Mouse (Mus musculus) cerebellum, adult 2 months (tissue): ENCODE measurements around the gene Alkbh4. TPM values are rescaled to one million over a fixed set of nuclear protein-coding genes. Genes with fewer than 3 reads are reported as not detected.

Experiments used
- DNase-seq, 2 experiments: peaks; one replicate each; pipeline ENCODE4 v3.0.0; 2021
- H3K27ac ChIP-seq: fragments of 200-500 bp; 2 replicates; pipeline ENCODE4 v1.5.1; 2012; ENCODE audit warnings: low read length, control low read depth, inconsistent platforms; ENCODE audit not compliant: insufficient read depth
- H3K27me3 ChIP-seq: fragments of 200-500 bp; 2 replicates; pipeline ENCODE4 v1.6.1; 2012; ENCODE audit warnings: inconsistent platforms, mild to moderate bottlenecking, low read length, moderate library complexity; ENCODE audit not compliant: control insufficient read depth, insufficient read depth
- H3K4me1 ChIP-seq: fragments of 200-500 bp; 2 replicates; pipeline ENCODE4 v1.6.1; 2011; ENCODE audit warnings: low read length; ENCODE audit not compliant: control insufficient read depth, insufficient read depth
- H3K4me3 ChIP-seq: fragments of 200-500 bp; replicated peaks from 2 replicates; pipeline ENCODE3; 2011; ENCODE audit warnings: mild to moderate bottlenecking, low read depth, low read length, control low read depth; ENCODE audit not compliant: insufficient read depth
- CTCF ChIP-seq: fragments of 200-500 bp; IDR thresholded peaks from 2 replicates; pipeline ENCODE4 v1.5.1; 2011; ENCODE audit warnings: low read depth, mild to moderate bottlenecking, control low read depth, low read length, moderate library complexity, borderline replicate concordance; ENCODE audit not compliant: insufficient read depth
- POLR2A ChIP-seq: fragments of 200-500 bp; IDR thresholded peaks from 2 replicates; pipeline ENCODE4 v1.6.1; 2011; ENCODE audit warnings: low read length, control low read depth, borderline replicate concordance; ENCODE audit not compliant: insufficient read depth
- WGBS: fragments of 180-500 bp; shearing (Covaris S2); methylation state at CpG from one replicate; pipeline ENCODE4 v1.1.7; 2018; 5-methylcytosine and 5-hydroxymethylcytosine counted together
- polyA plus RNA-seq: library from polyadenylated mRNA; depleted of rRNA; stranded (reverse); fragments of >200 nt; gene quantifications from 2 replicates; pipeline ENCODE4 v1.2.3, GENCODE M21; 2012; rRNA removed

Alkbh4 gene
- 15.7 and 17.2 TPM in 2 replicates for polyA plus RNA-seq

DNA sequence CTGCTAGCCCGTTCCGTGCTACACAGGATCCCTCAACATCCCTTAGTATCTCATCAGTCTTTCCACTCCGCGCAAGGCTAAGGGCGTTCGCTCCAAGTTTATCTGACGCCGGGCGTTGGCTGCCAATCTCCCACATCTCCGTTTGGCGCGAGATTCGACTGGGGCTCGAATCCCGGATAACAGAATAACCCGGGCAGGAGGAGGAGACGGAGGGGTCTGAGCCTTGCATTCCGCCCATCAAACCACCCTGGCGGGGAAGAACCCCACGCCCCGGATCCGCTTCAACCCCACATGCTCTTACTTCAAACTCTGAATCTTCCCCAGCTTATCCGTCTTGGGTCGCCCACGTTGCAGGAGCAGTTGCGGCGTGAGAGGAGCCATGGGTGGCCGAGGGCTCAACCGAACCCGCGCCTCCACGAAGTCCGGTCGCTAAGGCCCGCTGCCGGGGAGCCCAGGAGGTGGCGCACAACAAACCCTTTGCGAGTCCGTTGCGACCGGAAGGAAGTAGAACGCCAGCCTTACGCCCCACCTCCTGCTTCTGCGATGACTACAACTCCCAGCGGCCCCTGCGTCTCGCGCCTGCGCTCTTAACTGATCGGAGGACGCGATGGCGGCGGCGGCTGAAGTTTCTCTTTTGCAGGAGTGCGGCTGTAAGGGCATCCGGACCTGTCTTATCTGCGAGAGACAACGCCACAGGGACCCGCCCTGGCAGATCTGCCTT is at the start of gene Alkbh4, which contains the start of gene Lrwd1:
TSS of gene Alkbh4 (plus strand) at position 576 of the 721 bp plus-strand sequence.
TSS of gene Lrwd1 (minus strand) at position 504 of the 721 bp plus-strand sequence.
- under 1% methylated on average over 60 of the region's 60 CpGs for WGBS
- DNase-seq, result peak; percentile 96
- H3K4me1 ChIP-seq, result peaks cover 12% of the 10 kb centered on the region
- H3K4me3 ChIP-seq, result peak within 1 kb of the TSS; percentile 97
- H3K27ac ChIP-seq, result peak within 1 kb of the TSS; percentile 27
- TF ChIP-seq CTCF (peak; percentile 62; the same call in 1 of the 2 replicates), POLR2A (peak; percentile 55)
- no peaks in the 10 kb centered on the region for H3K27me3 ChIP-seq

DNA sequence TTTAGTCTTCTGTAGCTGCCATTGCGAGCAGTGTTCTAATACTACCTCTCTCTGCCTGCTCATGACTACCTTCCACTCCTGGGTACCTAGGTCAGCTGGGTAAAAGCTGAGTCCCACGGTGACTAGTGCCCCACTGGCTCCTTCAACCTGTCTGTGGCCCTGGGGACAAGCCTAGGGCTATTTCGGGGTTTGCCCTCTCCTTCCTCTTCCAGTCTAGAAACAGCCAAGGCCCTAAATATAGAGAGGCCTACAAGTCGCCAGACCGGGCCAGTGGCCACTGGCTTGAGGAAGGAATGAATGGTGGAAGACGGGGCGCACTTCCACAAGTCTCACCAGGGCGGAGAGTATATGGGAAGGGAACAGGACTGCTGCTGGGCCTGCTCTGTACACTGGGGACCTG is 49.7 kb upstream of the Alkbh4 start:
- TF ChIP-seq POLR2A (no peak), CTCF (no peak)
- 87% methylated on average over 8 of the region's 8 CpGs for WGBS
- peaks cover 5% of the 10 kb centered on the region for H3K4me1 ChIP-seq

GRCm38 (mm10) chr5:136088821-136089575 is 46.9 kb upstream of the Alkbh4 start:
- WGBS, result 32% methylated on average over 14 of the region's 14 CpGs
- no peak for DNase-seq
- no peak overlapping the region for H3K4me3 ChIP-seq
- no peak for TF ChIP-seq POLR2A
- TF ChIP-seq CTCF, result peak; percentile 33; the same call in 1 of the 2 replicates
- H3K27me3 ChIP-seq, result no peaks in the 10 kb centered on the region
- H3K27ac ChIP-seq, result no peak overlapping the region
- H3K4me1 ChIP-seq, result peaks cover 5% of the 10 kb centered on the region

More for the DNA sequence above, 49.7 kb upstream of the Alkbh4 start:
- no peaks in the 10 kb centered on the region for H3K27me3 ChIP-seq
- no peak overlapping the region for H3K4me3 ChIP-seq
- no peak overlapping the region for H3K27ac ChIP-seq
- DNase-seq, result no peak

DNA sequence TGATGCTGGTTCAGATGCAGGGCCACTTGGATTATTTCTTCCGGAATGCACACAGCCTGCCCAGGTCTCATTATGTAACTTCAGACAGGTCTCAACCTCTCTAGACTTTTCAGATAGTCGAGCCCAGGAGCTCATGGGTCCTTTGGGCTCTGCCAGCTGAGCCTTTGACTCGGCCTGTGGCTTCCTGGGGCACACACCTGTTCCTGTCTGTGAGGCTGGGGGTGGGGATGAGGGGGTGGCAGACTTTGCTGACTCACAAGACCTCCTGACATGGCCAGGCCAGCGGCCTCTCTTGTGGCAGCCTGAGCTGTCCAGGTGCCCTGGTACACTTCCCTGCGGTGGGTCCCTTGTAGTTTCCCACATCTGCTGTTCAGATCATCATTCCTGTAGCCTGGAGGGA is 44.0 kb upstream of the Alkbh4 start:
- no peak for TF ChIP-seq CTCF
- no peak for TF ChIP-seq POLR2A
- Histone ChIP-seq H3K4me1 (no peaks in the 10 kb centered on the region), H3K4me3 (no peak overlapping the region), H3K27ac (no peak overlapping the region), H3K27me3 (no peaks in the 10 kb centered on the region)
- DNase-seq, result no peak
- 57% methylated on average over 5 of the region's 5 CpGs for WGBS

DNA sequence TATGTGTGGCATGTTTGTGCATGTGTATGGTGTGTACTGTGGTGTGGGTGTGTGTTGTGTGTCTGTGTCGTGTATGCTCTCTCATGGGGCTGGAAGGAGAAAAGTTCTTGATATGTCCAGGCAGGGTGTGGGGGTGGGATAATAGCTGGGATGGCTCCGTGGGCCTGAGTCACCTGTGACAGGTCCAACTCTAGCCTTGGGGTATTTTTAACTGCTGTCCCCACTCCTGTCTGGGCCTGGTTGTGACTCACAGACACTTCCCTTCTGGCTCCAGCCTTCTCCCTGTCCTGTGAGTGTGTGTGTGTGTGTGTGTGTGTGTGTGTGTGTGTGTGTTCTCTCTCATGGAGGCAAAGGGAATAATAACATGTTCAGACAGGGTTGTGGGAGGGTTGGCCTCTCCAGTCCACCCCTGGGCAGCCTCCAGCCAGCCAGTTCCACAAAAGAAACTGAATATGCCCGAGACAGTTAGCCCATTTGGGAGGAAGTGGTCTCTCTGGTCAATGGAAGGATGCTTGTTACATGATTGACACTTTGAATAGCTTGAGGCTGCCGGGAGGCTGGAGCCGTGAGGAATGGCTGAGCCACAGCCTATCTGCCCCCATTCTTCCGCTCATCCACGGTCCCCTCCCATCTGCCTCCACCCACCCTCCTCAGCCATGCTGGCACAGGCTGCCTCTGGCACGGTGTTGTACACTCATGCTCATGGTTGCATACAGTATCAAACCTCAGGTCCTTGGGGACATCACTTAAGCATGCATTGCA is 41.5 kb upstream of the Alkbh4 start:
- no peaks in the 10 kb centered on the region for H3K27me3 ChIP-seq
- TF ChIP-seq POLR2A (no peak), CTCF (no peak)
- no peaks in the 10 kb centered on the region for H3K4me1 ChIP-seq
- no peak for DNase-seq
- 40% methylated on average over 8 of the region's 8 CpGs for WGBS
- H3K27ac ChIP-seq, result no peak overlapping the region
- H3K4me3 ChIP-seq, result no peak overlapping the region

DNA sequence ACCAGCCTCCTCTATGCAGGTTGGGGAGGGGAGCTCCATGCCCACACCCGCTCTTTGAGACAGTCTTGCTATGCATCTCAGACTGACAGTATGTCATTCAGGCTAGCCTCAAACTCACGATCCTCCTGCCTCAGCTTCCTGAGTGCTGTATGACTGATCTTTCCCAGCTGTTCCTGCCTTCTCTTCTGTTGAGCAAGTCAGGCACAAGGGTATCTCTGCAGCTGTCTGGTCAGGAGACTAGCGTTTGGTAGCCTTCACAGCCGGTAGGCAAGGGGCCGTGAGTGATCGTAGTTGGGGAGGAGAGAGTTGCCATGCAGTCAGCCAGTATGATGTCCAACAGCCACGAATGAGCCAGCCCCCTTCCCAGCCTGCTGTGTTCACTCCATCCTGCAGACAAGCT is 40.9 kb upstream of the Alkbh4 start:
- no peak for DNase-seq

GRCm38 (mm10) chr5:136098536-136098935 is 37.4 kb upstream of the Alkbh4 start:
- no peak for TF ChIP-seq POLR2A
- no peak for TF ChIP-seq CTCF
- no peaks in the 10 kb centered on the region for H3K4me1 ChIP-seq
- WGBS, result 81% methylated on average over 10 of the region's 10 CpGs
- DNase-seq, result no peak
- no peak overlapping the region for H3K4me3 ChIP-seq
- H3K27me3 ChIP-seq, result no peaks in the 10 kb centered on the region
- H3K27ac ChIP-seq, result no peak overlapping the region

More for the DNA sequence above, 40.9 kb upstream of the Alkbh4 start:
- no peak for TF ChIP-seq POLR2A
- no peak for TF ChIP-seq CTCF
- Histone ChIP-seq H3K4me1 (no peaks in the 10 kb centered on the region), H3K4me3 (no peak overlapping the region), H3K27me3 (no peaks in the 10 kb centered on the region), H3K27ac (no peak overlapping the region)
- 58% methylated on average over 7 of the region's 7 CpGs for WGBS
